Mouse (Mus musculus): ENCODE data around the gene Rhog.

Rhog gene

GRCm38 (mm10) chr7:102250631-102251214 is 5.1 kb downstream of the Rhog start:
- DNase-seq (ENCODE audit: low read depth): peak; percentile 68

- no peak for DNase-seq (ENCODE audit: low read depth)
These were observed 5.8 kb downstream of the Rhog start for GRCm38 (mm10) chr7:102249896-102250630.

- DNase-seq (ENCODE audit: low read depth): no peak
These were observed 6.3 kb downstream of the Rhog start for GRCm38 (mm10) chr7:102249531-102249895.

- DNase-seq (ENCODE audit: low read depth): no peak
These were observed 7.0 kb downstream of the Rhog start for GRCm38 (mm10) chr7:102248691-102249404.

- DNase-seq (ENCODE audit: low read depth): no peak
These were observed 8.7 kb downstream of the Rhog start for GRCm38 (mm10) chr7:102246956-102247797.

- no peak for DNase-seq (ENCODE audit: low read depth)
These were observed 9.6 kb downstream of the Rhog start for GRCm38 (mm10) chr7:102246265-102246664.

- no peak for DNase-seq (ENCODE audit: low read depth)
These were observed 10.1 kb downstream of the Rhog start for GRCm38 (mm10) chr7:102245775-102246174.

GRCm38 (mm10) chr7:102244782-102245535 is 10.9 kb downstream of the Rhog start:
- DNase-seq (ENCODE audit: low read depth): no peak

GRCm38 (mm10) chr7:102243870-102244269 is 12.0 kb downstream of the Rhog start:
- no peak for DNase-seq (ENCODE audit: low read depth)

GRCm38 (mm10) chr7:102242917-102243316 is 12.9 kb downstream of the Rhog start:
- DNase-seq (ENCODE audit: low read depth): no peak

- no peak for DNase-seq (ENCODE audit: low read depth)
These were observed 13.5 kb downstream of the Rhog start for GRCm38 (mm10) chr7:102242371-102242770.

- DNase-seq (ENCODE audit: low read depth): no peak
These were observed 16.3 kb downstream of the Rhog start for GRCm38 (mm10) chr7:102239591-102239990.

- DNase-seq (ENCODE audit: low read depth): no peak
These were observed 17.1 kb downstream of the Rhog start for GRCm38 (mm10) chr7:102238686-102239286.

- DNase-seq (ENCODE audit: low read depth): no peak
These were observed 22.8 kb downstream of the Rhog start for GRCm38 (mm10) chr7:102233059-102233458.

GRCm38 (mm10) chr7:102229814-102230213 is 26.0 kb downstream of the Rhog start:
- no peak for DNase-seq (ENCODE audit: low read depth)

GRCm38 (mm10) chr7:102228049-102228670 is 27.7 kb downstream of the Rhog start:
- no peak for DNase-seq (ENCODE audit: low read depth)

- no peak for DNase-seq (ENCODE audit: low read depth)
These were observed 29.8 kb downstream of the Rhog start for GRCm38 (mm10) chr7:102226051-102226450.

- DNase-seq (ENCODE audit: low read depth): no peak
These were observed 31.7 kb downstream of the Rhog start for GRCm38 (mm10) chr7:102223883-102224738.

GRCm38 (mm10) chr7:102222830-102223556 is 32.9 kb downstream of the Rhog start:
- no peak for DNase-seq (ENCODE audit: low read depth)
